Mouse (Mus musculus): ENCODE results near the gene Hist1h2bg. TPM values are rescaled to one million over a fixed set of nuclear protein-coding genes. Genes with fewer than 3 reads are reported as not detected.
A peak's percentile ranks its signal among the peaks of the same experiment; 100 is the strongest.
"Not testable (repeated sequence)": the region's sequence is repeated elsewhere in the genome, so short reads cannot be mapped to it uniquely, and the experiment has no call there.

Gene Hist1h2bg
- total RNA-seq, 2 experiments from 2014 or later: 18.2 to 25.6 TPM

GRCm38 (mm10) chr13:23538249-23538648 lies 32.9 kb upstream of the Hist1h2bg start:
- DNase-seq: no peak

- DNase-seq: not testable (repeated sequence)
These were observed 31.4 kb upstream of the Hist1h2bg start for GRCm38 (mm10) chr13:23539821-23540220.

- no peak for DNase-seq
These were observed 29.7 kb upstream of the Hist1h2bg start for GRCm38 (mm10) chr13:23541497-23541896.

GRCm38 (mm10) chr13:23542225-23542980 lies 28.8 kb upstream of the Hist1h2bg start:
- DNase-seq: not testable (repeated sequence)

- peak; percentile 81 to 91 for DNase-seq
These were observed 28.1 kb upstream of the Hist1h2bg start, which contains the start of gene Hist1h2bh for GRCm38 (mm10) chr13:23542999-23543607. Gene Hist1h2bh, minus strand, starts transcription at chr13:23543392.

- DNase-seq: peak; percentile 89 to 90
These were observed 27.0 kb upstream of the Hist1h2bg start, which contains the start of gene Hist1h3f for GRCm38 (mm10) chr13:23543965-23544786. Gene Hist1h3f, plus strand, starts transcription at chr13:23544052.

- DNase-seq: not testable (repeated sequence)
These were observed 26.4 kb upstream of the Hist1h2bg start for GRCm38 (mm10) chr13:23544787-23545120.

- DNase-seq: no peak
These were observed 24.5 kb upstream of the Hist1h2bg start for GRCm38 (mm10) chr13:23546694-23547093.

- DNase-seq: no peak
These were observed 20.4 kb upstream of the Hist1h2bg start for GRCm38 (mm10) chr13:23550761-23551145.

GRCm38 (mm10) chr13:23551146-23551834 lies 19.9 kb upstream of the Hist1h2bg start, which contains the start of gene Hist1h4f:
Gene Hist1h4f, minus strand, starts transcription at chr13:23551648.
- DNase-seq: peak; percentile 85 to 90

GRCm38 (mm10) chr13:23551931-23552914 lies 19.0 kb upstream of the Hist1h2bg start:
- no peak for DNase-seq

- DNase-seq: no peak
These were observed 18.2 kb upstream of the Hist1h2bg start, which contains the start of gene Hist1h1d for GRCm38 (mm10) chr13:23552962-23553361. Gene Hist1h1d, plus strand, starts transcription at chr13:23553262.

- DNase-seq: no peak
These were observed 16.8 kb upstream of the Hist1h2bg start for GRCm38 (mm10) chr13:23554393-23554792.

GRCm38 (mm10) chr13:23554925-23555838 lies 16.0 kb upstream of the Hist1h2bg start:
- DNase-seq: peak; percentile 75 to 76

- DNase-seq: peak; percentile 83 to 85
These were observed 15.3 kb upstream of the Hist1h2bg start for GRCm38 (mm10) chr13:23555839-23556416.

GRCm38 (mm10) chr13:23556906-23557305 lies 14.3 kb upstream of the Hist1h2bg start:
- DNase-seq: no peak

GRCm38 (mm10) chr13:23560699-23561098 lies 10.5 kb upstream of the Hist1h2bg start:
- not testable (repeated sequence) for DNase-seq

- not testable (repeated sequence) for DNase-seq
These were observed 9.7 kb upstream of the Hist1h2bg start for GRCm38 (mm10) chr13:23561531-23561882.
